Mouse (Mus musculus): Measurements from ENCODE around the gene Slc25a39. TPM values are rescaled to one million over a fixed set of nuclear protein-coding genes. Genes with fewer than 3 reads are reported as not detected.
A peak's percentile ranks its signal among the peaks of the same experiment; 100 is the strongest.

The Slc25a39 gene
- 169 and 199 TPM in 2 replicates for total RNA-seq (2012; rRNA removed)
- 108 and 112 TPM in 2 replicates for total RNA-seq (2014; rRNA removed)
- polyA plus RNA-seq (2012; ENCODE audit: insufficient read length, low read depth) = 198 and 226 TPM in 2 replicates

GRCm38 (mm10) chr11:102407834-102408215 is at the start of gene Slc25a39:
Gene Slc25a39, minus strand, starts transcription at chr11:102407946.
- Histone ChIP-seq H3K36me3 (replicated peaks in 1 of 2; ENCODE audit: control insufficient read depth in 1 of 2, insufficient read depth in 1 of 2, low read length in 1 of 2) (peaks cover 30 to 33% of the 10 kb centered on the region in 2 experiments), H3K4me2 (ENCODE audit: insufficient read depth, low read depth, poor library complexity, severe bottlenecking) (peak within 1 kb of the TSS; percentile 75), H3K9ac (ENCODE audit: insufficient read depth, low read depth) (peak within 1 kb of the TSS; percentile 97), H3K79me2 (replicated peaks; ENCODE audit: control insufficient read depth, extremely low read depth, insufficient read depth, poor library complexity, severe bottlenecking) (peaks cover 12% of the 10 kb centered on the region), H3K27ac (ENCODE audit: insufficient read depth, low read depth) (peak within 1 kb of the TSS; percentile 87), H3K27me3 (replicated peaks) (no peaks in the 10 kb centered on the region), H3K9me3 (replicated peaks; ENCODE audit: low read length) (no peaks in the 10 kb centered on the region), H3K4me3 (replicated peaks in 1 of 3; ENCODE audit: low read depth in 2 of 3, low read length in 2 of 3, poor library complexity in 1 of 3) (peak within 1 kb of the TSS; percentile 63 to 99 (median 87)), H3K4me1 (ENCODE audit: control insufficient read depth in 1 of 2, insufficient read depth in 2 of 2) (peaks cover 10 to 40% of the 10 kb centered on the region in 2 experiments)
- in situ Hi-C loops (cut with MboI; ENCODE audit: low pct_ligation_motif_present, low pct_unique_long_range_greater_than_20kb, low sequenced_read_pairs) (loop anchor here (5.0 kb wide), 1 partner anchor 86 kb away; no protein-coding TSS in a partner anchor), dilution Hi-C loops (cut with MboI; ENCODE audit: extremely low pct_ligation_motif_present, extremely low pct_unique_long_range_greater_than_20kb, low sequenced_read_pairs) (loop anchor here (25.0 kb wide), 1 partner anchor 96 kb away; the partner anchor contains the start of gene Ubtf)
- TF ChIP-seq JUN (IDR thresholded peaks at IDR 0.05; ENCODE audit: insufficient read depth, low read depth, low read length) (no peak), USF1 (IDR thresholded peaks at IDR 0.05; ENCODE audit: low read depth, low read length) (no peak), KAT2A (IDR thresholded peaks at IDR 0.05; ENCODE audit: insufficient replicate concordance, low read length) (0 out of 2 replicates have a peak, but pooled peaks have one; percentile 19), SMC3 (IDR thresholded peaks at IDR 0.05; ENCODE audit: low read depth, low read length) (no peak), POLR2AphosphoS2 (IDR thresholded peaks at IDR 0.05; ENCODE audit: low read depth, low read length) (0 out of 2 replicates have a peak, but pooled peaks have one; percentile 18)
- peak; percentile 75 for DNase-seq (ENCODE audit: extremely low read depth)

GRCm38 (mm10) chr11:102455740-102456396 is 48.1 kb upstream of the Slc25a39 start:
- peaks cover 0 to 2% of the 10 kb centered on the region in 2 experiments for H3K36me3 ChIP-seq (replicated peaks in 1 of 2; ENCODE audit: control insufficient read depth in 1 of 2, insufficient read depth in 1 of 2, low read length in 1 of 2)
- dilution Hi-C loops (cut with MboI; ENCODE audit: extremely low pct_ligation_motif_present, extremely low pct_unique_long_range_greater_than_20kb, low sequenced_read_pairs) = no loop called here
- peak overlapping the region; percentile 3 to 40 (median 24) for H3K4me3 ChIP-seq (replicated peaks in 1 of 3; ENCODE audit: low read depth in 2 of 3, low read length in 2 of 3, poor library complexity in 1 of 3)
- H3K27ac ChIP-seq (ENCODE audit: insufficient read depth, low read depth) = no peak overlapping the region
- TF ChIP-seq SMC3 (IDR thresholded peaks at IDR 0.05; ENCODE audit: low read depth, low read length) (no peak), TCF12 (IDR thresholded peaks at IDR 0.05; ENCODE audit: low read depth, low read length) (peak; percentile 19; the same call in 1 of the 2 replicates), ZNF384 (IDR thresholded peaks at IDR 0.05; ENCODE audit: low read depth, low read length) (no peak), UBTF (IDR thresholded peaks at IDR 0.05; ENCODE audit: low read depth, low read length) (0 out of 2 replicates have a peak, but pooled peaks have one; percentile 28), POLR2A (IDR thresholded peaks at IDR 0.05; ENCODE audit: low read depth, low read length) (0 out of 2 replicates have a peak, but pooled peaks have one; percentile 38), CTCF (conservative IDR thresholded peaks at IDR 0.05 in 1 of 2, IDR thresholded peaks at IDR 0.05 in 1 of 2; ENCODE audit: low read depth in 2 of 2, low read length in 2 of 2) (peak in 1 of 2 experiments; percentile 44; a peak in 2 of 4 replicates), MAZ (IDR thresholded peaks at IDR 0.05; ENCODE audit: low read depth, low read length) (0 out of 2 replicates have a peak, but pooled peaks have one; percentile 11), MAX (IDR thresholded peaks at IDR 0.05; ENCODE audit: low read length) (0 out of 2 replicates have a peak, but pooled peaks have one; percentile 5), EP300 (IDR thresholded peaks at IDR 0.05; ENCODE audit: low read length) (no peak), GABPA (IDR thresholded peaks at IDR 0.05; ENCODE audit: insufficient replicate concordance, low read depth, low read length) (no peak), HCFC1 (IDR thresholded peaks at IDR 0.05; ENCODE audit: low read depth, low read length) (peak; percentile 31; the same call in 1 of the 2 replicates), SIN3A (IDR thresholded peaks at IDR 0.05; ENCODE audit: low read length) (peak; percentile 79), MXI1 (IDR thresholded peaks at IDR 0.05; ENCODE audit: low read depth, low read length) (peak; percentile 48; the same call in 1 of the 2 replicates), NRF1 (IDR thresholded peaks at IDR 0.05; ENCODE audit: low read depth, low read length) (peak; percentile 51; the same call in 1 of the 2 replicates)
- no peak overlapping the region for H3K9ac ChIP-seq (ENCODE audit: insufficient read depth, low read depth)
- peak; percentile 88 for DNase-seq (ENCODE audit: extremely low read depth)
- H3K79me2 ChIP-seq (replicated peaks; ENCODE audit: control insufficient read depth, extremely low read depth, insufficient read depth, poor library complexity, severe bottlenecking) = no peaks in the 10 kb centered on the region
- in situ Hi-C loops (cut with MboI; ENCODE audit: low pct_ligation_motif_present, low pct_unique_long_range_greater_than_20kb, low sequenced_read_pairs) = no loop called here
- H3K4me2 ChIP-seq (ENCODE audit: insufficient read depth, low read depth, poor library complexity, severe bottlenecking) = peak overlapping the region; percentile 30
- H3K4me1 ChIP-seq (ENCODE audit: control insufficient read depth in 1 of 2, insufficient read depth in 2 of 2) = peaks cover 8 to 16% of the 10 kb centered on the region in 2 experiments
- H3K9me3 ChIP-seq (replicated peaks; ENCODE audit: low read length) = no peaks in the 10 kb centered on the region
- H3K27me3 ChIP-seq (replicated peaks) = peaks cover 50% of the 10 kb centered on the region

All from CH12.LX (cell line).